In genomic region chr2:93015041-93015440, GRCm38 (mm10) we compare ENCODE assay signal across 8 mouse cellular contexts. TPM values are rescaled to one million over a fixed set of nuclear protein-coding genes. Genes with fewer than 3 reads are reported as not detected.
DNase-seq lines count a peak whose midpoint lies in the region; ATAC-seq and TF ChIP-seq lines count a peak whose summit lies in the region.

No protein-coding gene starts in this region.

- H3K9me3 ChIP-seq in E14TG2a.4 (ENCODE audit: low read length), result no peaks in the 10 kb centered on the region; the same call in 1 of the 2 replicates
- H3K9me3 ChIP-seq in hindbrain, embryonic 16.5 days (ENCODE audit: control insufficient read depth, low read length), result no peaks in the 10 kb centered on the region
- no peaks in the 10 kb centered on the region for H3K9me3 ChIP-seq in stomach, embryonic 16.5 days (replicated peaks; ENCODE audit: control insufficient read depth, low read length)

- no peak for TF ChIP-seq EP300 in heart, adult 2 months (IDR thresholded peaks at IDR 0.05; ENCODE audit: insufficient read depth, low read depth, low read length)

- no peaks in the 10 kb centered on the region for H3K27me3 ChIP-seq in heart, adult 2 months (ENCODE audit: control insufficient read depth, insufficient read depth, low read length)
- H3K27me3 ChIP-seq in E14TG2a.4 (ENCODE audit: insufficient read depth, low read length), result peaks cover 66% of the 10 kb centered on the region
- no peaks in the 10 kb centered on the region for H3K27me3 ChIP-seq in hindbrain, embryonic 16.5 days (replicated peaks; ENCODE audit: control insufficient read depth, insufficient read depth, low read length)
- H3K27me3 ChIP-seq in stomach, embryonic 16.5 days (ENCODE audit: control insufficient read depth, insufficient read depth, low read length), result no peaks in the 10 kb centered on the region

- peak overlapping the region; percentile 98 for H3K4me2 ChIP-seq in hindbrain, embryonic 16.5 days (ENCODE audit: low read length)
- H3K4me2 ChIP-seq in stomach, embryonic 16.5 days (ENCODE audit: low read depth, low read length), result peak overlapping the region; percentile 89

- H3K9ac ChIP-seq in heart, adult 2 months (ENCODE audit: low read depth, low read length), result peak overlapping the region; percentile 64
- peak overlapping the region; percentile 83 for H3K9ac ChIP-seq in hindbrain, embryonic 16.5 days (ENCODE audit: low read depth, low read length)
- H3K9ac ChIP-seq in stomach, embryonic 16.5 days (ENCODE audit: low read length), result peak overlapping the region; percentile 86

- H3K27ac ChIP-seq in heart, adult 2 months, result no peak overlapping the region
- H3K27ac ChIP-seq in hindbrain, embryonic 16.5 days (ENCODE audit: low read depth, low read length), result peak overlapping the region; percentile 78
- H3K27ac ChIP-seq in stomach, embryonic 16.5 days (ENCODE audit: low read length), result peak overlapping the region; percentile 92

- WGBS in heart, adult 2 months, result 5% methylated on average over 40 of the region's 40 CpGs
- WGBS in hindbrain, embryonic 16.5 days, result 2% methylated on average over 32 of the region's 40 CpGs
- 3% methylated on average over 30 of the region's 40 CpGs for WGBS in stomach, embryonic 16.5 days

- DNase-seq in heart, adult 2 months, result peak in 1 of 2 experiments; percentile 41
- DNase-seq in heart, adult 9 months (ENCODE audit: low spot score in 2 of 2), result no peak
- DNase-seq in embryo, embryonic 10 days (ENCODE audit: low spot score), result peak; percentile 56
- no peak for DNase-seq in layer of hippocampus, postnatal 36 days

- TF ChIP-seq POLR2A in heart, adult 2 months (IDR thresholded peaks at IDR 0.05; ENCODE audit: insufficient read depth, low read depth, low read length), result no peak

- no peaks in the 10 kb centered on the region for H3K79me2 ChIP-seq in heart, adult 2 months (replicated peaks; ENCODE audit: control insufficient read depth, insufficient read depth, low read length)

- peak overlapping the region; percentile 41 for H3K4me3 ChIP-seq in heart, adult 2 months
- H3K4me3 ChIP-seq in E14TG2a.4 (replicated peaks; ENCODE audit: low read length), result peak overlapping the region; percentile 80
- H3K4me3 ChIP-seq in hindbrain, embryonic 16.5 days (ENCODE audit: low read length), result peak overlapping the region; percentile 66
- H3K4me3 ChIP-seq in stomach, embryonic 16.5 days (replicated peaks; ENCODE audit: low read length), result peak overlapping the region; percentile 62

- H3K36me3 ChIP-seq in heart, adult 2 months (ENCODE audit: control insufficient read depth, insufficient read depth, low read length), result no peaks in the 10 kb centered on the region
- H3K36me3 ChIP-seq in E14TG2a.4 (ENCODE audit: insufficient read depth, low read length), result no peaks in the 10 kb centered on the region
- H3K36me3 ChIP-seq in hindbrain, embryonic 16.5 days (ENCODE audit: control insufficient read depth, insufficient read depth, low read length), result no peaks in the 10 kb centered on the region
- H3K36me3 ChIP-seq in stomach, embryonic 16.5 days (ENCODE audit: control insufficient read depth, insufficient read depth, low read length), result peaks cover 16% of the 10 kb centered on the region; the same call in 1 of the 2 replicates

- intact Hi-C loops in heart, adult 2 months (cut with DNase I), result no loop called here

- ATAC-seq in hindbrain, embryonic 16.5 days, result peak; percentile 18; the same call in 1 of the 2 replicates
- ATAC-seq in megakaryocyte-erythroid progenitor cell, adult 5-6 weeks (replicated peaks; ENCODE audit: low FRiP score, low TSS enrichment, poor library complexity, severe bottlenecking), result peak; percentile 49; the same call in 1 of the 2 replicates
- peak; percentile 9 for ATAC-seq in stomach, embryonic 16.5 days (ENCODE audit: insufficient read depth, low FRiP score)

- peaks cover 2% of the 10 kb centered on the region; the same call in 1 of the 2 replicates for H3K4me1 ChIP-seq in heart, adult 2 months (ENCODE audit: control insufficient read depth, insufficient read depth, low read length)
- peaks cover 18% of the 10 kb centered on the region for H3K4me1 ChIP-seq in E14TG2a.4 (replicated peaks; ENCODE audit: low read depth, low read length)
- peaks cover 21% of the 10 kb centered on the region for H3K4me1 ChIP-seq in hindbrain, embryonic 16.5 days (ENCODE audit: control insufficient read depth, insufficient read depth, low read depth, low read length)
- H3K4me1 ChIP-seq in stomach, embryonic 16.5 days (ENCODE audit: control insufficient read depth, insufficient read depth, low read length), result peaks cover 24% of the 10 kb centered on the region

- no peak for TF ChIP-seq CTCF in heart, adult 2 months (IDR thresholded peaks at IDR 0.05)
- no peak for TF ChIP-seq CTCF in E14TG2a.4 (conservative IDR thresholded peaks at IDR 0.05; ENCODE audit: low read length)

RNA-seq across cellular contexts. Expression of gene Prdm11, which starts 30.9 kb away (rescaled TPM):
- total RNA-seq in heart, adult 2 months (2021), result 1 to 10 TPM; 7.9 to 9.5 TPM
- polyA plus RNA-seq in heart, adult 2 months (2012; rRNA removed), result 4.4 and 6.1 TPM in 2 replicates
- 1.9 and 2.3 TPM in 2 replicates for polyA plus RNA-seq in hindbrain, embryonic 16.5 days (2015; fragmentation: Nextera tagmentation; extraction: Ambion mirVana)
- 9.6 and 24.6 TPM in 2 replicates for total RNA-seq in megakaryocyte-erythroid progenitor cell, adult 5-6 weeks (2014; fragmentation: Nextera tagmentation)
- 5.0 and 6.3 TPM in 2 replicates for total RNA-seq in megakaryocyte-erythroid progenitor cell, adult 5-6 weeks (2017)
- 9.3 and 9.9 TPM in 2 replicates for polyA plus RNA-seq in stomach, embryonic 16.5 days (2015; fragmentation: Nextera tagmentation; extraction: Ambion mirVana)
- 10 to 100 TPM; 25.7 to 30.1 TPM for total RNA-seq in layer of hippocampus, postnatal 36 days (2021)
